Mouse (Mus musculus): ENCODE results near the gene RPS10-NUDT3.

The RPS10-NUDT3 gene

DNA sequence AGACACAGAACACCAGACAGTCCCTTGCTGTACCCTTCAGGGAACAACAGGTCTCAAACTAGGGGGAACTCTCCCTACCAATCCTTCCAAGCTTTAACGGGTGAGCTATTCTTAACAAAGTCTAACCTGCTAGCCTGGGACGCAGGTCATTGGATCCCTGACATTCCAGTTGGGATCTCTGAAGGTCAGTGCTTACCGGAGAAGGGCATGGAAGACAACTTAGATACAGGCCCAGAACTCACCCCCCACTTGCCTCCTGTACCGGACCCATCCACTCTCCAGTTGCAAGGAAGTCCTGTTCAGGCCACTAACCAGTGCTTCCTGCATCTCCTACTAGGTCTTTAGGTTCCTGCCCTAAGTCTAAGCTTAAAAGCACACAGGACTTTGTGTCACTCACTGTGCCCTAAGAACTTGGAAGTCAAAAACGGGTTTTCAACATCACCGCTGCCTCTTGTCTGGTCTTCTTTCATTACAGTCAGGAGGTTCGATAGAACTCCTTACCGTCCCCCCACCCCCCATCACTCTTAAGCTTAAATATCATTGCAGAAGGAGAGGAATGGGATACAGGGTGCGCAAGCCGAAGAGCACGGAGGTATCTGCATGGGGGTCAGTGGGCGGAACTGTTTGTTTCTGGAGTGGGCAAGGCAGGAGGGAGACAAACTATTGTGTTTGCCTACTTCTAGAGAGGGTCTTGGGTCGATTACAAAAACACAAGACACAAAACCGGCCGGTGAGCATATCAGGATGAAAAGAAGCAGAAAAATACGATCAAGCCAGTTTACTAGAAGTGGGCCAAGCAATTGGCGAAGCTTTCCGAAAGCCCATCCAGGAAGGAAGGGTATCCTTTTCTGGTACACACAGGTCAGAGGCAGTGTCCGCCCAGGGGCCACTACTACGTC is 80.7 kb downstream of the RPS10-NUDT3 start:
- DNase-seq (ENCODE audit: low read depth): no peak

DNA sequence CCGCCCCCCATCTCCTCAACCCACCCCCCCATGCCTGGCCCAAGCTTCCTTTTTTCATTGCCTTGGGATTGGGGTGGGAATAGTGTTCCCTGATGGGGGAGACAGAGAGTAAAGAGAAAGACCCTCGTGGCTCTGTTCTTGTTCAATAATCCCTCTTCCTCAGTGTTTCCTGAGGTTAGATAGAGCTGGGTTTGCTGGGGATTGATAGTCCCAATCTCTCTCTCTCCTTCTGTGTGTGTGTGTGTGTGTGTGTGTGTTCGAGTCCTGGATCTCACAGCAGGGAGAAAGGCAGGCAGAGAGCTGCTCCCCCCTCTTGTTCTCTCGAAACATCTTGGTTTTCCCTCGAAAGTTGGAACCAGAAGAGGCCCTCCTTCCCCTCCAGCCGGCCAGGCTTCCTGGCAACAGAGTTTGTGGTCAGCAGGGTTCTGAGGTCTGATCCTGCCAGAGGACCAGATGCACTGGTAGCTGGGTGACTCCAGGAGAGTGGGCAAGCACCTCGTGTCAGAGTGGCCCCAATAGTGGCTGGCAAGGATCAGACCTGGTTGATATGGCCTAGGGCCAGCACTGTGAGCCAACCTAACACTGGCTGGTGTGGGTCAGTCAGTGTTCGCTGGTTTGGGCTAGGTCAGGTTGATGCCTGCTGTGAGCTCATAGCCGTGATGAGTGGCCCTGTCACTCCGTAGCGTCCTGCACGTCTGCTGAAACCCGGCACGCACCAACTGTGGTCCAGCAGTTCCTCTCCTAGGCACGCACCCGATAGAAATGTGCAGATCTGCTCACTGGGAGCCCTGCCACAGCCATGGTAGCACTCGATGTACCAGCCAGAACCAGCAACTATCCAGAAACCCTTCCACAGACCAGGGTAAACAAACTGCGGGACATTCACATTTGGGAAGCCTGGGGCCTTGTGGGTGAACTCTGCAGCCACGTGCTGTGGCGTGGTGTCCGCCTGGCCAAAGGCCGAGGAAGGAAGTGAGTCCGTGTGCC is 82.5 kb downstream of the RPS10-NUDT3 start:
- peak; percentile 78 for DNase-seq (ENCODE audit: low read depth)

DNA sequence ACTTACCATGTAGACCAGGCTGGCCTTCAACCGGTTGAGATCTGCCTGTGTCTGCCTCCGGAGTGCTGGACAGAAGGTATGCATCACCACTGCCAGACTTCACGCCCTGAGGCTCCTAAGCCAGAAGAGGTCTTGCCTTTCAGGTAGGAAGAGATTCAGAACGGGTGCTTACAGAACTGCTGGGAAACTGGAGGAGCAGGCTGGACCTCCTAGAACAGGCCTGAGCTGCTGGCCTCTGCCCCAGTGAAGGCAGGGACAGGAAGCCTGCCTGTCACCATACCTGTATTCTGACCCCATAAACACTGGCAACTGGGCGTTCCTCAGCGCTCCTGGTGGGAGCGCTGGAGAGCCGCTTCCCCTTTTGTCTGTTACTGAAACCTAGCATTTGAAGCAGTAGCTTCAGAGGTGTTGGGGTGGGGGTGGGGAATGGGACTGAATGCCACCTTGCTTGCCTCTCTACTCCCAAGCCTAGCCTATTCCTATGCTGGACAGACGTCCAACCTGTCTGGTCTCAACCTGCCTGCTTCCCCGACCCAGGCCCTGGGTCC is 83.6 kb downstream of the RPS10-NUDT3 start:
- DNase-seq (ENCODE audit: low read depth): no peak

DNA sequence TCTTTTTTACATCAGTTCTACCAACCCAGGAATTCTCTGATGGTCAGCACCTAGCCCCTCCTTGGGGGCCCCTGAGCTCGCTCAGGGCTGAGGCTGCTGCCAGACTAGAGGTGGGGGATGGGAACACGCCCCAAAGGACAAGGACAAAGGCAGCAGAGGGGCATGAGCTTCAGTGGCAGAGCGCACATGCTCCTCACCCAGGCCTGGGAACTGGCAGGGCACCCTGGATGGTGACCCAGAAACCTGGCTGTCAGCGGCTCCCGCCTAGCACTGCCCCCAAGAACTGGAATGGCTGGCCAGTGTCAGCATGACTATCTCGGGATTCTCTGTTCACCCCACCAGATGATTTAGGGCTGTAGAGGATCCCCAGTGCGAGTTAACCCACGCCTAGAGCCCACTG is 85.8 kb downstream of the RPS10-NUDT3 start:
- no peak for DNase-seq (ENCODE audit: low read depth)

DNA sequence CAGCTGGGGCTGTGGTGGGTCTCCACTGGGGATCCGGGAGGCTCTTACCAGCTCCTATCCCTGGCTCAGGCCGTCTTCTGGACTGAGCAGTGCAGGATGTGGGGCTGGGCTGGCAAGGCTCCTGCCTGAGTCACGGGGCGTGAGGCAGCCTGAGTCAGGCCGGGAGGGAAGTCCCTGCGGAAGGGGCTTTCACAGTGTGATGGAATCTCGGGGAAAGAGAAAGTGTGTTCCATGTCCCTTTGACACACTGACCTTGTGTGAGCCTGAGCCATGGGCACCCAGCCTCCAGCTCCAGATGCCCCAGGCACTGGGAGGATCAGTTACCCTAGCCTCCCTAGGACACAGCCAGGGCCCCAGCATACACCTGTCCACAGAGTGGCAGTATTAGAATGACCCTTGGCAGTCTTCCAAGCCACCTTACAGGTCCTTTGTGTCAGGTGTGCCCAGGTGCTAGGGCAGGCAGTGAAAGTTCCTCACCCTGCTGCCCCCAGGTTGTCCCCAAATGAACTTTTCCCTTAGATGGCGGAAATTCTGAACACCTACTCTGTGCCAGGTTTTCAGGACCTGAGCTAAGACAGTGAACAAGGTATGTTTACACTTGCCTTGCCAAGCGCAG is 87.7 kb downstream of the RPS10-NUDT3 start:
- DNase-seq (ENCODE audit: low read depth): peak; percentile 97

DNA sequence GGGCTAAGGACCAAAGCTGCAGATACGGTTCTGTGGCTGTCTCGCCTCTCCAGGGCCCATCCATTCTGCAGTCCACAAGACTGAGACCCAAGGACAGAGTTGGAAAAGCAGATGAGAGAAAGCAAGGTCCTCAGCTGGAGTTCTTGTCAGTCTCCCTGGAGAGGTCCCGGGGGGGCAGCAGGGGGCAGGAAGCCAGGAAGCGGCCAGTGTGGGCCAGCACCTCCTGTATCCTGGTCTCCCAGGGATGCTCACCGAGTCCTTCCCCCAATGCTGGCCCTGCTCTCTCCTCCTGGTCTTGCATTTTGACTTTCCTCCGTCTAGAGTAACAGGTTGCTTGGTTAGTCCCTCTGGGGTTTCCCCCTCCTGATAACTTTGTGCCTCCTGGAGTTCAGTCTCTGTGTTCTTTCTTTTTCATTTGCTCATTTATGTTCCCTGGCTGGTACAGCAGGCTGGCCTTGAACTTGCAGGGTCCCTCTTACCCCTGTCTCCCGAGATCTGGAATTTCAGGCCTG is 88.4 kb downstream of the RPS10-NUDT3 start:
- DNase-seq (ENCODE audit: low read depth): peak; percentile 57

DNA sequence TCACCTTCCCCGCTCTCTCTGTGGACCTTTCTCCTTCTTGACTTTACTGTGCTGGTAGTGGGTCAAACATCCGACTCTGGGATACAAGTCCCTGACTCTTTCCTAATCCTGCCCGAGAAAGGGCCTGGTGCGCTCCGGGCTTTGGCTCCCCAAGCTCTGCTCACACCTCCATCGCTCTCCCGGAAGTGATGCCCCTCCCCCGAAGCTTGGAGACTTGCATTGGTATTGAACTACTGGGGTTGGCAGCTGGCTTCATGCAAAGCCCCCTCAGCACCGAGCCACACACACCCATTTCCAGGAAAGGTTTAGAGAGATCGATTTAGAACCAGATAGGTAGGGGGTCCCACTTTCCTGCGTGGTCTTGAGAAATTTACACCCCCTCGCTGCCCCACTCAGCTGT is 89.0 kb downstream of the RPS10-NUDT3 start:
- peak; percentile 23 for DNase-seq (ENCODE audit: low read depth)

DNA sequence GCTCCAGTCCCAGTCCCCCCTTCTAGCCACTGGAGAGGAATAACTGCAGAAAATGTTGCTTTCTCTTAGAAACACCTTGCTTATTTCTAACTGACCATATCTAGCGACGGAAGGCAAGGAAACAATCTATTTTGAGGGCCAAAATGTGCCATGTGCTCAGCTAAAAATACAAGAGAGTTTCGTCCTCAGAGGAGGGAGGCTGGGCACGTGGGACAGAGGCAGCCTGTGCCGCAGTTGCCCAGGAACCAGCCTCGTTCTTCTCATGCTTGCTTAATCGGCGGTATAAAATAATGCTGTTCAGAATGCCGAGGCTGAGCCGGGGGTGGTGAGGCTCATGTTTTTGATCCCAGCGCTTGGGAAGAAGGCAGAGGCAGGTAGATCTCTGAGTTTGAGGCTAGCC is 90.5 kb downstream of the RPS10-NUDT3 start:
- no peak for DNase-seq (ENCODE audit: low read depth)

DNA sequence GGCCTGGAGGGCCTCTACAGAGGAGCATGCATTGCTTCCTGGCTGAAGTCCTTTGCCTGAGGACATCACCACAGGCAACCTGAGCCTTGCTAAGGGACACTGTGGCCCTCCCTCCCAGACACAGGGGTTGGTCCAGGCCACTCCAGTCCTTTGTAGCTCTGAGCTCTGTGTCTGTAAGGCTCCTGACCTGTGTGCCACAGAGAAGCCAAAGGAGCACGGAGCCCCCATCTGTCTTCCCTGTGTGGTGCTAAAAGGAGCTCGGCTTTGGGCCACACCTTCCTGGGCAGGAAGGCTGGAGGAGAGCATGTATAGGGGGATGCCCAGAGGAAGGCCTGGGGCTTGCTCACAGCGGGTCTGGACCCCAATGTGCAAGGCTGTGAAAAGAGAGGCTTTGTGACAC is 93.0 kb downstream of the RPS10-NUDT3 start:
- no peak for DNase-seq (ENCODE audit: low read depth)

DNA sequence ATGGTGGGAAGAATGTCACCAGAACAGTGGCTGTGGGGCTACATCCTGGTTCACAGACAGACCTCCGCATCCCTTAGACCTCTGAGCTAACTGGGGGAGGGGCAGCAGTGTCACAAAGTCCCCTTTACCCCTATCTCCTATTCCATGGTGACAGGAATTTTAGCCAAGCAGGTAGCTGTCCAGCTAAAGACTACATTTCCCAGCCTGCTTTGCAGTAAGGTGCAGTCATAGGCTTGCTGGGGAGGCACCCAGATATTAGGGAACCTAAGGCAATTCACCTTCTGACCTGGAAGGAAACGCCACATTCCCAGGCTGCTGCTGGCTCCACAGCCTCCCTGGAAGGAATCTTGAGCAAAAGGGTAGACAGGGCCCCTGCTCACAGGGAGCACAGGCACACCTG is 93.8 kb downstream of the RPS10-NUDT3 start:
- DNase-seq (ENCODE audit: low read depth): no peak

DNA sequence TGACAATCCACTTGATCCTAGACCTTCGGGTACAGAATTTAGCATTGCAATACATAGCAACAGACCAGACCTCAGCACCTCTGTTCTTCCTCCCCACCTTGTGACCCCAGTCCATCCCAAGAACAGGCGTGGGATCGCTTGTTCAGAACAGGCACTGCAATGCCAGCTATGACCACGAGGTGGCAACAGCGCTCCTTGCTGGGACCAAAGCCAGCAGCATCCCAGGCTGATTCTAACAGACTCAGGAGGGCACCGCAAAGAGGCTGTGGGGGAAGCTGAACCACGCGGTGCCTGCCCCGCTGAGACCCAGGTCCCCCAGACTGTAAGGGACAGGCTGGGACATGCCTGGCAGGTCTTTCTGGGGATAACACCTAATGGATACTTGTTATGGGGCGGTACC is 100.3 kb downstream of the RPS10-NUDT3 start:
- DNase-seq (ENCODE audit: low read depth): peak; percentile 92

DNA sequence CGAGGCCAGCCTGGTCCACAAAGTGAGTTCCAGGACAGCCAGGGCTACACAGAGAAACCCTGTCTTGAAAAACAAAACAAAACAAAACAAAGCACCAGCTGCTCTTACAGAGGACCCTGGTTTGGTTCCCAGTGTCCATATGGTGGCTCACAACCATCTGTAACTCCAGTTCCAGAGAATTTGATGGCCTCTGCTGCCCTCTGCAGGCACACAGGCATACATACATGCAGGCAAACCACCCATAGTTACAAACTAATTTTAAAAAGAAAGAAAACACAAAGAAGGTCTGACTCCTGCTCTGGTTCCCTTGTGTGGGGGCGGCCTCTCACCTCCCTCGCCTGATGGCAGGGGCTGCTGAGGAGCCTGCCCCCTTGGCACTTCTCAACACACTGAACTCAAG is 101.7 kb downstream of the RPS10-NUDT3 start:
- DNase-seq (ENCODE audit: low read depth): peak; percentile 32

DNA sequence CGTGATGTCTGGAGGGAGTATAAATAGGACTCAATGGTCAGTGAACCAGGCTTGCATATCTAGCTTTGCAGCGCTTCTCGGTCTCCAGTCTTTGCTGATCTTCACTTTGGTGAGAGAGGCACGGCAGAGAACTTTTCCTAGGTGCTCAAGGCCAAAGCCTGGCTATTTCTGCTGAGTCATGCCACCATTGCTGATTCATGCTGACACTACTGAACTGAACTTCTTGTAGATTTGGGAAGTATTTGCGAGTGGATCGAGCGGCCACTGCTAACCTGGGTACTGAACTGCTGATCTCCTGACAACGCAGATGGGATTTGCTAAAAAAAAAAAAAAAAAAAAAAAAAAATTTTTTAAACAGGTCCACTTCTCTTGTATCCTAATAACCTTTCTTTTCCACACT is 102.9 kb downstream of the RPS10-NUDT3 start:
- DNase-seq (ENCODE audit: low read depth): no peak
